In the genomic region with DNA sequence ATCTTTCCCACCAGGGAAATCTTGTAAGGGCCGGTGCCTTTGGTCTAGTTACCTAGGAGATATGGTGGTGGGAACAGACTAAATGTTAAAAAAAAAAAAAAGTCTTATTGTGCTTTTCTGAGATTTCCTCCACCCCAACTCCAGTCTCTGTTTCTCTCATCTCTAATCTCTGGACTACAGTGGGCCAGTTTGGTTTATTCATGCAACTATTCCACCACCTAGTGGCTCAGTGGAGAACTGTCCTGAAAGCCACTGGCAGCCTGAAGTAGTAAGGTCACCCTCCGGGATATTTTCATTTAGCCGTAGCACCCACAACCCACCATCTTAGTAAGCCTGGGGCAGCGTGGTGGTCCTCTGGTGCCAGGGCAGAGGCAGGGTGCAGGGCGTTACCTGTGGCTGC, we compare ENCODE assay signal across 9 mouse cellular contexts. TPM values are rescaled to one million over a fixed set of nuclear protein-coding genes. Genes with fewer than 3 reads are reported as not detected.
DNase-seq lines count a peak whose midpoint lies in the region; ATAC-seq lines count a peak whose summit lies in the region.
"Had no signal": no experiment of that assay in that cellular context is flagged by ENCODE, and none has a peak within 500 bp of the region (broad histone marks: within the 10 kb centered on the region; RNA-seq: fewer than 3 reads in every experiment).

No protein-coding gene starts in this region.

- no peak overlapping the region for H3K9ac ChIP-seq in intestine, embryonic 15.5 days
- no peak overlapping the region for H3K9ac ChIP-seq in neural tube, embryonic 11.5 days (ENCODE audit: low read length)
- H3K9ac ChIP-seq: liver, embryonic 13.5 days had no signal

- no peaks in the 10 kb centered on the region for H3K36me3 ChIP-seq in intestine, embryonic 15.5 days
- no peaks in the 10 kb centered on the region for H3K36me3 ChIP-seq in limb, embryonic 10.5 days
- H3K36me3 ChIP-seq in neural tube, embryonic 11.5 days (ENCODE audit: control insufficient read depth, insufficient read depth, low read length) = no peaks in the 10 kb centered on the region
- H3K36me3 ChIP-seq: liver, embryonic 13.5 days had no signal

- H3K4me1 ChIP-seq in intestine, embryonic 15.5 days (replicated peaks) = peaks cover 13% of the 10 kb centered on the region
- H3K4me1 ChIP-seq in limb, embryonic 10.5 days = peaks cover 28% of the 10 kb centered on the region
- peaks cover 5% of the 10 kb centered on the region; the same call in 1 of the 2 replicates for H3K4me1 ChIP-seq in neural tube, embryonic 11.5 days (ENCODE audit: control insufficient read depth, insufficient read depth, low read length)
- H3K4me1 ChIP-seq: liver, embryonic 13.5 days had no signal

- no peak overlapping the region for H3K4me3 ChIP-seq in intestine, embryonic 15.5 days (replicated peaks)
- no peak overlapping the region for H3K4me3 ChIP-seq in limb, embryonic 10.5 days
- H3K4me3 ChIP-seq in neural tube, embryonic 11.5 days (ENCODE audit: low read depth, low read length) = no peak overlapping the region
- H3K4me3 ChIP-seq: liver, embryonic 13.5 days had no signal

- H3K27ac ChIP-seq in intestine, embryonic 15.5 days = no peak overlapping the region
- no peak overlapping the region for H3K27ac ChIP-seq in limb, embryonic 10.5 days
- no peak overlapping the region for H3K27ac ChIP-seq in neural tube, embryonic 11.5 days (ENCODE audit: low read depth, low read length)
- H3K27ac ChIP-seq: liver, embryonic 13.5 days had no signal

- peak; percentile 46; the same call in 1 of the 2 replicates for ATAC-seq in intestine, embryonic 15.5 days
- no peak for ATAC-seq in neural tube, embryonic 11.5 days (ENCODE audit: insufficient read depth, low FRiP score, low TSS enrichment)

- WGBS in intestine, embryonic 15.5 days = 7% methylated on average over 5 of the region's 5 CpGs
- 33% methylated on average over 5 of the region's 5 CpGs for WGBS in limb, embryonic 10.5 days
- 25% methylated on average over 5 of the region's 5 CpGs for WGBS in neural tube, embryonic 11.5 days

- peak; percentile 72 for DNase-seq in CD4-positive, CD25-positive, alpha-beta regulatory T cell, adult 2 months (ENCODE audit: low read depth, low spot score)
- peak; percentile 73 for DNase-seq in R1 (ENCODE audit: low read depth, low spot score)
- peak; percentile 81 to 87 for DNase-seq in cerebellum, postnatal 10 days
- DNase-seq in frontal cortex, adult 2 months (ENCODE audit: extremely low spot score in 1 of 2, low spot score in 1 of 2) = peak; percentile 50 to 87
- DNase-seq in limb, embryonic 10.5 days (ENCODE audit: low spot score) = peak; percentile 68
- DNase-seq in neural tube, embryonic 11.5 days (ENCODE audit: low spot score) = peak; percentile 64
- peak; percentile 50 for DNase-seq in thymus, postnatal 14 days
- DNase-seq: liver, embryonic 13.5 days had no signal

- H3K27me3 ChIP-seq in intestine, embryonic 15.5 days (replicated peaks) = no peaks in the 10 kb centered on the region
- H3K27me3 ChIP-seq in limb, embryonic 10.5 days (ENCODE audit: low read depth, poor library complexity, severe bottlenecking) = no peaks in the 10 kb centered on the region
- no peaks in the 10 kb centered on the region for H3K27me3 ChIP-seq in neural tube, embryonic 11.5 days (ENCODE audit: control insufficient read depth, insufficient read depth, low read length)
- H3K27me3 ChIP-seq: liver, embryonic 13.5 days had no signal

- H3K9me3 ChIP-seq in intestine, embryonic 15.5 days = no peaks in the 10 kb centered on the region
- H3K9me3 ChIP-seq in limb, embryonic 10.5 days (replicated peaks) = no peaks in the 10 kb centered on the region
- no peaks in the 10 kb centered on the region for H3K9me3 ChIP-seq in neural tube, embryonic 11.5 days (ENCODE audit: control insufficient read depth, low read length)
- H3K9me3 ChIP-seq: liver, embryonic 13.5 days had no signal

- H3K4me2 ChIP-seq in intestine, embryonic 15.5 days (replicated peaks) = no peak overlapping the region
- H3K4me2 ChIP-seq in neural tube, embryonic 11.5 days (ENCODE audit: low read depth) = no peak overlapping the region
- H3K4me2 ChIP-seq: liver, embryonic 13.5 days had no signal

RNA-seq across cellular contexts. Expression of gene Abcc6, which starts 20.5 kb away (rescaled TPM):
- polyA plus RNA-seq in frontal cortex, adult 2 months (2012; rRNA removed) = 2.4 and 3.8 TPM in 2 replicates
- 3.2 and 3.3 TPM in 2 replicates for polyA plus RNA-seq in intestine, embryonic 15.5 days (2015; fragmentation: Nextera tagmentation; extraction: Ambion mirVana)
- polyA plus RNA-seq in limb, embryonic 10.5 days (2016; fragmentation: Nextera tagmentation; extraction: Ambion mirVana) = 0.10 and 0.20 TPM in 2 replicates
- polyA plus RNA-seq in neural tube, embryonic 11.5 days (2014; fragmentation: Nextera tagmentation; extraction: Ambion mirVana) = 0.15 and 0.20 TPM in 2 replicates

RNA-seq across cellular contexts. Expression of gene Nomo1, which starts 23.9 kb away (rescaled TPM):
- polyA plus RNA-seq in frontal cortex, adult 2 months (2012; rRNA removed) = 68.3 and 74.8 TPM in 2 replicates
- polyA plus RNA-seq in intestine, embryonic 15.5 days (2015; fragmentation: Nextera tagmentation; extraction: Ambion mirVana) = 80.4 and 84.7 TPM in 2 replicates
- 27.0 and 29.6 TPM in 2 replicates for polyA plus RNA-seq in limb, embryonic 10.5 days (2016; fragmentation: Nextera tagmentation; extraction: Ambion mirVana)
- 18.0 and 19.2 TPM in 2 replicates for polyA plus RNA-seq in neural tube, embryonic 11.5 days (2014; fragmentation: Nextera tagmentation; extraction: Ambion mirVana)
